Mouse (Mus musculus): ENCODE measurements around the gene Kmt5c. TPM values are rescaled to one million over a fixed set of nuclear protein-coding genes. Genes with fewer than 3 reads are reported as not detected.

Gene Kmt5c
- polyA plus RNA-seq, 1 experiment from 2014 or later: 106 TPM

DNA sequence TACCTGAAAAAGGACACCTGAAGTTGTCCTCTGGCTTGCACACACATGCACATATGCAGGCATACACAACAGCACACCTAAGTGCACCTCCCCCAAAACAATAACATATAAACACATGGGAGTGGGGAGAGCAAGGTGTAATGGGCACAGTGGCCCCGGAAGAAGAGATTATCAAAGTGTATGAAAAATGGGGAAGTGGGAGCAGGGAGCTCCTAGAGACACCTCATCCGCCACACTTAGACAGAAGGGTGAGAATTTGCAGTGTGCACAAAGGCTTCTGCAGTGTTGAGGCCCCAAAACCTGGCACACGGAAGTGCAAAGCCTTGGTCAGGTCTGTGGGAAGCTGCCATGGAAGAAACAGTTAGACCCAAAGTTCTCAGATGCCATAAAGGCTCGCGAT lies 8.8 kb upstream of the Kmt5c start:
- H3K9me3 ChIP-seq: no peaks in the 10 kb centered on the region
- 86% methylated on average over 5 of the region's 5 CpGs for WGBS
- H3K27ac ChIP-seq: no peak overlapping the region
- H3K4me1 ChIP-seq (replicated peaks): no peaks in the 10 kb centered on the region
- H3K4me3 ChIP-seq: no peak overlapping the region
- 0 out of 2 replicates have a peak, but pooled peaks cover 3% of the 10 kb centered on the region for H3K27me3 ChIP-seq (ENCODE audit: insufficient read depth, poor library complexity, severe bottlenecking)
- no peak for DNase-seq (ENCODE audit: low spot score)
- no peaks in the 10 kb centered on the region for H3K36me3 ChIP-seq

DNA sequence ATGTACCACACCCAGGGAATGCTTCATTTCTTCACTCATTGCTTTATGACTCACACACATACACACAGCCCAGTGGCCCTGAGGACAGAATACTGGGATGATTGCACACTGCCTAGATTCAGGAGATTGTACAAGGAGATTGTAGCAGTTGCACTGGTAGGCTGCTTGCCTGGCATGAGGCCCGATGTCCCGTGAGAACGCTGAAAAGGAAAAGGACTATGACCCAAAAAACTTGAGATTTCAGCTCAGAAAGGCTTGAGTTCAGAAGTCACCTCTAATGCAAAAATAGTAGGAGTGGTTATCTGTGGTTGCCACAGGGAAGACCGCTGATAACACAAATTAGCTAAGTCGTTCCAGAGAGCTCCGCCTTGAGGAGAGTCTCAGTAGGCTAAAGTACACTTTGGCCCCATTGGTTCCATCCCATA lies 6.9 kb upstream of the Kmt5c start:
- no peak overlapping the region for H3K27ac ChIP-seq
- WGBS: 74% methylated on average over 6 of the region's 6 CpGs
- no peaks in the 10 kb centered on the region for H3K9me3 ChIP-seq
- DNase-seq (ENCODE audit: low spot score): no peak
- 0 out of 2 replicates have a peak, but pooled peaks cover 3% of the 10 kb centered on the region for H3K27me3 ChIP-seq (ENCODE audit: insufficient read depth, poor library complexity, severe bottlenecking)
- no peaks in the 10 kb centered on the region for H3K36me3 ChIP-seq
- H3K4me3 ChIP-seq: no peak overlapping the region
- no peaks in the 10 kb centered on the region for H3K4me1 ChIP-seq (replicated peaks)

DNA sequence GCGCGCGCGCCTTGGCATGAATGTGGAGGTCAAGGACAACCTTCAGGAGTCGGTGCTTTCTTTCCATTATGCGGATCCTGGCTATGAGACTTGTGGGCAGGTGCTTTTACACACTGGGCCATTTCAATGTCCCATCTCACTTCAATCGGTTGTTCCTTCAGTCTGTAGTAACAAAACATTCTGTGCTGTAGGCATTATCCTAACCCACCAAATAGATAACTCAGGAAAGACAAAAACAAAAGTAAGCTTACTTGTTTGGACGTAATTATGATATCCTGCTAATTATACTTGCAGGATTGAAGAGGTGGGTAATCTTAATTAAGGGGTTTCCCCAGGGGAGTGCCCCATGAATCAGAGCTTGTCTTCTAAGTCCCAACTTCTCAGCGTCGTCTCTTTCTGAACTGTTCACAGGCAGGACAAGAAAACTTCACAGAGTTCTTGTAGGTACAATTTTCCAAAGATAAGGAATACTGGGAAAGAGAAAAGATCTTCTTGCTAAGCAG lies 823 bp upstream of the Kmt5c start:
- WGBS: 45% methylated on average over 10 of the region's 10 CpGs
- Histone ChIP-seq H3K36me3 (peaks cover 23% of the 10 kb centered on the region), H3K27ac (peak overlapping the region; percentile 85), H3K4me1 (replicated peaks) (peaks cover 39% of the 10 kb centered on the region), H3K4me3 (peak overlapping the region; percentile 79), H3K27me3 (ENCODE audit: insufficient read depth, poor library complexity, severe bottlenecking) (no peaks in the 10 kb centered on the region), H3K9me3 (no peaks in the 10 kb centered on the region)
- DNase-seq (ENCODE audit: low spot score): no peak

DNA sequence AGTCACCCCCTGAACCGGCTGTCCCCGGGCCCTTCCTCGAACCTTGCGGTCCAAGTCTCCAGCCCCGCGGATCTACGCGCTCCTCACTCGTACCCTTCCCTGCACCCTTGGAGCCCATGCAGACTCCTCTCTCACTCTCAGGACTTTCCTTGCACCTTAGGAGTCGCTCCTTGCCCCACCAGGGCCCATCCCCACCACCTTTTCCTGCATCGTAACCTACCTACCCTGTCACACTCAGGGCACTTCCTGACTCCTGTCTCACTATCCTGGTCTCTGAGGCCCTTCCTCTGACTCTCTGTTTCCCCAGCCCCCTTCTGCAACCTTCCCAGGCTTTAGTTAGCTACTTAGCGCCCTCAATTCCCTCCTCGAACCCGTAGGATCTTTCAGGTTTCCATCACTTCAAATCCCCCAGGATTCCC lies 403 bp downstream of the Kmt5c start:
- under 1% methylated on average over 14 of the region's 14 CpGs for WGBS
- peaks cover 34% of the 10 kb centered on the region for H3K36me3 ChIP-seq
- no peak for DNase-seq (ENCODE audit: low spot score)

DNA sequence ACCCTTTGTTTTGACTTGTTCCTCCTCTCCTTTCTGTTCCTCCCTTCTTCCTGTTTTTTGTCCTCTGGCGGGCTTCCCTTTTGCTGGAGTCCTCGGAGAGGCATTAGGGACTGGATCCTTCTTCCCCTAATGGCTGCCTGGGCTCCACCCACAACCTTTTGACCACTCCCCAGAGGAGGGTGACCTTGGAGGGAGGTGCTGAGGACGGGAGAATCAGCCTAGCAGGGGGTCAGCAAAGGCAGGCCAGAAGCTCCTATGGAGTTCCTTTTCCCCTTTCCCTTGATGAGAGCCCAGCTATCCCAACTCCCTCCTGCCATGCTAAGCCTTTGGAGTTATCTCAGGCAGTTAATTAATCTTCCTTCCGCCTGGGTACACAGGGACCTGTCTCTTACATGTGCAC lies 1.2 kb downstream of the Kmt5c start:
- Histone ChIP-seq H3K27me3 (ENCODE audit: insufficient read depth, poor library complexity, severe bottlenecking) (no peaks in the 10 kb centered on the region), H3K4me1 (replicated peaks) (peaks cover 46% of the 10 kb centered on the region), H3K9me3 (no peaks in the 10 kb centered on the region), H3K4me3 (peak overlapping the region; percentile 79), H3K27ac (peak overlapping the region; percentile 97), H3K36me3 (peaks cover 43% of the 10 kb centered on the region)
- DNase-seq (ENCODE audit: low spot score): peak; percentile 43
- WGBS: 12% methylated on average over 4 of the region's 4 CpGs

More for the DNA sequence above, 403 bp downstream of the Kmt5c start:
- H3K9me3 ChIP-seq: no peaks in the 10 kb centered on the region
- H3K4me3 ChIP-seq: peak overlapping the region; percentile 79
- H3K27ac ChIP-seq: peak overlapping the region; percentile 97
- no peaks in the 10 kb centered on the region for H3K27me3 ChIP-seq (ENCODE audit: insufficient read depth, poor library complexity, severe bottlenecking)
- H3K4me1 ChIP-seq (replicated peaks): peaks cover 39% of the 10 kb centered on the region

DNA sequence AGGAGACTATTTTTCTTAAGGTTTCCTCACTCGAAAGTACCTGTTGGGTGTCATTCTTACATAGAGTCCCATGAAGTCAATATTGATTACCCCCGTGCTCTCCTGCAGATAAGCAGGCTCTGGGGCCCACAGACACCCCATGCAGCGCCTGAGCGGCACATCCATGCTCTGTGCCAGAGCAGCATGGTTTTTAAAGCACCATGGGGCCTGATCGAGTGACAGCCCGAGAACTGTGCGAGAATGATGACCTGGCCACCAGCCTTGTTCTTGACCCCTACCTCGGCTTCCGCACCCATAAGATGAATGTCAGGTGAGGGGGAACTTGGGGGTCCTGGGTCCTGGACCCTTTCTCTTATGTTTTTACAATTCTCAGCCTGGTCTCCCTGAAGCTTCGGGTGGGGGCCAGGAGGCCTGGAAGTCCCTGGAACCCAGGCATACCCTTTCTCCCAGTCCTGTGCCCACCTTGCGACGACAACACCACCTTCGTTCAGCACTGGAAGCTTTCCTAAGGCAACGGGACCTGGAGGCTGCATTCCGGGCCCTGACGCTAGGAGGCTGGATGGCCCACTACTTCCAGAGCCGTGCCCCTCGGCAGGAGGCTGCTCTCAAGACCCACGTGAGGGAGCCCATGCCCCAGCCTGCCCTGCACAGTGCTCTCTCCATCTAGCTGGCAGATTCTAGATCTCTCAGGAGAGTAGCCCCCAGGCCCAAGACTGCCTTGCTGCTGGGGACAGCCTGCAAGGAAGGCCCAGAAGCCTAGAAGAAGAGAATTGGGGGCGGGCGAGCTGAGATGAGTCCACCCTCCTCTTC lies 2.0 kb downstream of the Kmt5c start:
- DNase-seq (ENCODE audit: low spot score): no peak
- H3K4me1 ChIP-seq (replicated peaks): peaks cover 52% of the 10 kb centered on the region
- H3K27me3 ChIP-seq (ENCODE audit: insufficient read depth, poor library complexity, severe bottlenecking): no peaks in the 10 kb centered on the region
- peaks cover 50% of the 10 kb centered on the region for H3K36me3 ChIP-seq
- 82% methylated on average over 21 of the region's 21 CpGs for WGBS
- H3K4me3 ChIP-seq: peak overlapping the region; percentile 79
- H3K27ac ChIP-seq: peak overlapping the region; percentile 97
- H3K9me3 ChIP-seq: no peaks in the 10 kb centered on the region

DNA sequence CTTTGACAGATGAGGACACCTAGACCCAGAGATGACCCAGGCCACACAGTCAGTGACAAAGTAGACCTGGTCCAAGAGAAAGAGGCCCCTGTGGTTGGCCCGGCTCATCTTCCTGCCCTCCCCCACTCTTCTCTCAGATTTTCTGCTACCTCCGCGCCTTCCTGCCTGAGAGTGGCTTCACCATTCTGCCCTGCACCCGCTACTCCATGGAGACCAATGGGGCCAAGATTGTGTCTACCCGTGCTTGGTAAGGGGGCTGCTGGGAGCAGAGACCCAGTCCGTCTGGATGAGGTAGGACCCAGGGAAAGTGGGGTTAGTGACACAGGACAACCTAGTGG lies 2.5 kb downstream of the Kmt5c start:
- H3K36me3 ChIP-seq: peaks cover 53% of the 10 kb centered on the region
- H3K27ac ChIP-seq: peak overlapping the region; percentile 97
- no peaks in the 10 kb centered on the region for H3K9me3 ChIP-seq
- no peak for DNase-seq (ENCODE audit: low spot score)
- no peaks in the 10 kb centered on the region for H3K27me3 ChIP-seq (ENCODE audit: insufficient read depth, poor library complexity, severe bottlenecking)
- peaks cover 55% of the 10 kb centered on the region for H3K4me1 ChIP-seq (replicated peaks)
- peak overlapping the region; percentile 79; the same call in 1 of the 2 replicates for H3K4me3 ChIP-seq
- 92% methylated on average over 6 of the region's 6 CpGs for WGBS

DNA sequence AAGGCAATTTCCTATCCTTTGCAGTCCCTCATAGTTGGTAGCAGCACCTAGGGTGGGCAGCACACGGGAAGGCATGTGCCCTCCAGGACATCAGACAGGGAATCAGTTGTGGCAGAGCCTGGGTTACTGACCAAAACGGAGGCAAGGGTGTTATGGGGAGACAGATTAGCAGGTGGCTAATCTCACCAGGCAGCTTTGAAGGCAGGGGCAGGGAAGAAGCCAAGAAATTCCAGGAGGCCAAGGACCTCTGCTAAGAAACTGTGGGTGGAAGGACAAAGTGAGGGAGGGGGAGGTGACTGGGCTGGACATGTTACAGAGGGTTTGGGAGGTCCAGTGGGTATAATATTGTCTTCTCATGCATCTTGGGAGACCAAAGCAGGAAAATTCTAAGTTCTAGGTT lies 3.4 kb downstream of the Kmt5c start:
- Histone ChIP-seq H3K27me3 (ENCODE audit: insufficient read depth, poor library complexity, severe bottlenecking) (no peaks in the 10 kb centered on the region), H3K36me3 (peaks cover 53% of the 10 kb centered on the region), H3K27ac (0 out of 2 replicates have a peak overlapping the region, but pooled peaks have one; percentile 97), H3K4me3 (0 out of 2 replicates have a peak overlapping the region, but pooled peaks have one; percentile 79), H3K4me1 (replicated peaks) (peaks cover 55% of the 10 kb centered on the region), H3K9me3 (no peaks in the 10 kb centered on the region)
- 77% methylated on average over 2 of the region's 2 CpGs for WGBS
- no peak for DNase-seq (ENCODE audit: low spot score)

DNA sequence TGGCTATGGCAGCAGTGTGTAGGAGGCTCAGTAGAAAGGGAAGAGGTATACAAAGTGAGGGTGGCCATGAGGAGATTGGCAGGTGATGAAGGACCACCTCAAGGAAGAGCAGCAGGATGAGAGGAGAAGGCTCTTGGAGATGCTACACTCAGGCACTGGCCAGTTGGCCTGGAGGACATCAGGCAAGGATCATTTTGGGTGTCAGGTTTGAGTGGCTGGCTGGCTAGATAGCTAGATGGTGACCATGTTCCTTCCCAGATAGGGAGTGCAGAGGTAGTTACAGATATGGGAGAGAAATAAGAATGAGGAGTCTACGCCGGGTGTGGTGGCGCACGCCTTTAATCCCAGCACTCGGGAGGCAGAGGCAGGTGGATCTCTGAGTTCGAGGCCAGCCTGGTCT lies 5.0 kb downstream of the Kmt5c start:
- H3K27ac ChIP-seq: no peak overlapping the region
- H3K9me3 ChIP-seq: no peaks in the 10 kb centered on the region
- H3K27me3 ChIP-seq (ENCODE audit: insufficient read depth, poor library complexity, severe bottlenecking): no peaks in the 10 kb centered on the region
- no peak for DNase-seq (ENCODE audit: low spot score)
- peaks cover 46% of the 10 kb centered on the region for H3K4me1 ChIP-seq (replicated peaks)
- no peak overlapping the region for H3K4me3 ChIP-seq
- peaks cover 53% of the 10 kb centered on the region for H3K36me3 ChIP-seq
- WGBS: 90% methylated on average over 6 of the region's 6 CpGs

DNA sequence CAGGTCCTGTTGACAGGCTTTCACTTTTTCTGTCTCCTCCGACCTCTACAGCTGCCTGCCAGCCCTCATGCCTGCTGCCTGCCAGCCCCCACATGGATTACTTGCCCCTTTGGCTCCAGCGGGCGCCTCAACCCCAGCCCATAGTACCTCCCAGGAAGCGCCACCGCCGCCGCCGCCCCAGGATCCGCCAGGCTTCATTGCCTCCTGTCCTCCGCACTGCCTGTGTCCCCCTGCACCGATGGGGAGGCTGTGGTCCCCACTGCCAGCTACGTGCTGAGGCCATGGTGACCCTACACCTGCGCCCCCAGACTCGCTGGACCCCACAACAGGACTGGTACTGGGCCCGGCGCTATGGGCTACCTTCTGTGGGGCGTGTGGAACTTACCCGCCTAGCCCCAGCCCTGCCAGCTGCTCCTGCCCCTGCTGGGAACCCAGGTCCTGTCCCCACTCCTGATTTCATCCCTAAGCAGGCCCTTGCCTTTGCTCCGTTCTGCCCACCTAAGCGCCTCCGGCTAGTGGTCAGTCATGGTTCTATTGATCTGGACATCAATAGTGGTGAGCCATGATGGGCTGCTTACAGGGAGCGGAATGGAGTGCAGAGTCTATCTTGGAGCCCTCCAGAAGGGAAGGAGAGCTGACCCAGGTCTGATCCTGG lies 6.5 kb downstream of the Kmt5c start:
- 0 out of 2 replicates have a peak, but pooled peaks cover 3% of the 10 kb centered on the region for H3K27me3 ChIP-seq (ENCODE audit: insufficient read depth, poor library complexity, severe bottlenecking)
- H3K4me3 ChIP-seq: no peak overlapping the region
- no peaks in the 10 kb centered on the region for H3K9me3 ChIP-seq
- H3K27ac ChIP-seq: 0 out of 2 replicates have a peak overlapping the region, but pooled peaks have one; percentile 23
- H3K36me3 ChIP-seq: peaks cover 53% of the 10 kb centered on the region
- no peak for DNase-seq (ENCODE audit: low spot score)
- H3K4me1 ChIP-seq (replicated peaks): peaks cover 39% of the 10 kb centered on the region
- WGBS: 79% methylated on average over 22 of the region's 22 CpGs

DNA sequence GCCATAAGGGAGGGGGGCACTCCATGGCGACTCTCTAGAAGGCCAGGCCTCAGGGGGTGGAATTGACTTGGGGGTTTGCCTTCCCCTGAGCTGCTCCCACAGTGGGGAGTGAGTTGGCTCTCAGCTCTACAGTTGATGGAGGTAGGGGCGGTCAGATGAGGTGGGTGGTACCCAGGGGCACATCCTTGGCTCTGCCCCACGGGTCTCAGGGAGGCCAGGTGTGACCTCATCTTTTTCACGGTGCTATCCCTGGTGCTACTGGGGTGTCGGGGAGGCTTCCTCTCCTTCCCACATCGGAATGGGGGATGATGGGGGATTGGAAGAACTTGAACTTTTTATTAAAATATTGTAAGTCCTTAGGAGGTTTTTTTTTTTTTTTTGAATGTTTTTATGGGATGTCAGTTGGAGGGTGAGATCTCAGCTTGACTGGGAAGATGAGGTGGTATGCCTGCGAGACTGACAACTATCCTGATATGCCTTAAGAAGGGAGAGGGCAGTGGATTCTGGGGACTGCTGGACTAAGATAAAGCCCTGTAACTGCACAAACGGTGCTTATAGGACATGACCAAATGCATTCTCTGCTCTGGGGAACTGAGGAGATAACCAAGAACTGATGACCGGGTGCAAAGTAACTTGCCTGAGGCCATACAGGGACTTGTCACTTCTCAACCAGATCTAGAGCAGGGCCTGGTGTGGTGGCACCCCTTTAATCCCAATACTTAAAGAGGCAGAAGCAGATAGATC lies 7.4 kb downstream of the Kmt5c start:
- H3K27ac ChIP-seq: no peak overlapping the region
- WGBS: 73% methylated on average over 9 of the region's 9 CpGs

DNA sequence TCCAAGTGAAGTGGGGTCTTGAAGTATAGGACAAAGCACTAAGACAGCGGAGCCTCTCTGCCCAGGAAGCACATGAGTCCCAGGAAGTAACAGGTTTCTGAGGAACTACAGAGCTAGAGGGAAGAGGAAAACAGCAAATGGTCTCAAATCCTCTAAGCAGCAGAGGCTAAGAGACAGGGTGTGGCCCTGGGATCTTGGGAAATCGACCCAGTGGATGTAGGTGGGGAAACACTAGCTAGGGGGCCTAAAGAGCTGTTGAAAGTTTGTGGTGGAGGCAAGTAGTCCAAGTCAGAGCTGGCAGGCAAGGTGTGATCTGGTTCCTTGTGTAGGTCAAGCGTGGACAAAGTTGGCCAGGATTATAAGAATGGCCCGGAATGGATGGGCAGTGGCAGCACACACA lies 8.4 kb downstream of the Kmt5c start:
- H3K27me3 ChIP-seq (ENCODE audit: insufficient read depth, poor library complexity, severe bottlenecking): 0 out of 2 replicates have a peak, but pooled peaks cover 3% of the 10 kb centered on the region
- no peak overlapping the region for H3K27ac ChIP-seq
- H3K4me3 ChIP-seq: no peak overlapping the region
- no peak for DNase-seq (ENCODE audit: low spot score)
- peaks cover 38% of the 10 kb centered on the region for H3K36me3 ChIP-seq
- H3K9me3 ChIP-seq: no peaks in the 10 kb centered on the region
- H3K4me1 ChIP-seq (replicated peaks): peaks cover 39% of the 10 kb centered on the region
- 80% methylated on average over 4 of the region's 4 CpGs for WGBS

More for the DNA sequence above, 7.4 kb downstream of the Kmt5c start:
- H3K36me3 ChIP-seq: peaks cover 48% of the 10 kb centered on the region
- 0 out of 2 replicates have a peak, but pooled peaks cover 3% of the 10 kb centered on the region for H3K27me3 ChIP-seq (ENCODE audit: insufficient read depth, poor library complexity, severe bottlenecking)
- H3K4me3 ChIP-seq: no peak overlapping the region
- no peak for DNase-seq (ENCODE audit: low spot score)
- H3K4me1 ChIP-seq (replicated peaks): peaks cover 39% of the 10 kb centered on the region
- H3K9me3 ChIP-seq: no peaks in the 10 kb centered on the region
